Mouse (Mus musculus) embryonic fibroblast, embryonic 13.5 days (primary cell): ENCODE data around the gene Prkaa2.

Experiments used
- CTCF ChIP-seq: IDR thresholded peaks from 2 replicates; pipeline ENCODE4 v1.5.1; 2011; ENCODE audit warnings: mild to moderate bottlenecking, control low read depth, low read length, moderate library complexity, borderline replicate concordance; ENCODE audit not compliant: insufficient read depth
- POLR2A ChIP-seq: IDR thresholded peaks from 2 replicates; pipeline ENCODE4 v1.6.1; 2011; ENCODE audit warnings: low read depth, mild to moderate bottlenecking, control low read depth, low read length, moderate library complexity

DNA sequence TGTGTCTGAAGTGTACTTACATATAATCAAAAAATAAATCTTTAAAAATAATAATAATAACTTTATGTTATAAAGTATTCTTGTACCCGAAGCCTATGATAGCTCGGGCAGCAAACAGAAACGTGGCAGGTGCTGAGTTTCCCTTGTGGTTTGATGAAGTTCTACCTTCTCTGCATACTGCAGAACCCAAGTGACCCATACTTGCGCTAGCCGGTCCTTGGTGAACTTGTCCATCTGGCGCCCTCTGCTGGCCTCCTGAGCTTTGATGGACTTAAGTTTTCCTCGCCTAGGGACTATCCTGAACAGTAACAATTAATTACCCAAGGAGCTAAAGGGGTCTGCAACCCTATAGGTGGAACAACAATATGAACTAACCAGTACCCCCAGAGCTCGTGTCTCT is 12.7 kb upstream of the Prkaa2 start:
- peak; percentile 43; the same call in 1 of the 2 replicates for TF ChIP-seq CTCF
- no peak for TF ChIP-seq POLR2A
